Mouse (Mus musculus) liver, embryonic 14.5 days (tissue): Measurements from ENCODE around the gene S100a14.

ENCODE experiments used
- CTCF ChIP-seq: IDR thresholded peaks from 2 replicates; pipeline ENCODE4 v1.5.1; 2016; ENCODE audit warnings: antibody characterized with exemption, low read depth, control low read depth
- EP300 ChIP-seq: IDR thresholded peaks from 2 replicates; pipeline ENCODE4 v1.6.1; 2016; ENCODE audit warnings: antibody characterized with exemption, low read depth

DNA sequence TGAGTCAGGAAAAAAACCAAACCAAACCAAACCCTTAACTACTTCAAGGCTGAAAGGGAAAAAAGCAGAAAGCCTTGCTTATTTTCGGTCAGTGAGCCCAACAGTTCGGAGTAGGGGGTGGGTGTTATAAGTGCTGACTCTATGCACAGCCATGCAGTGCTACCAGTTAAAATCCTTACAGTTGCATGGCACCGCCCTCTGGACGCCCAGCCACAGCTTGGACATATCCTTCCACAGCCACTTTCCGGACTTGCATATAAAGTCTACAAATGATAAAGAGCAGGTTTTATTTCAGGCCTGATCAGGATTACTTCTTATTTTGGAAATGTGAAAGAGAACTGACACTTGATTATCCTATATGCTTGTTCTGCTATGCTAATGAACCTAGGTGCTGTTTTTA lies 21.4 kb upstream of the S100a14 start:
- TF ChIP-seq CTCF (no peak), EP300 (no peak)
